Mouse (Mus musculus) CD4-positive, CD25-positive, alpha-beta regulatory T cell, adult 2 months (primary cell): ENCODE data around the gene Gm11096.

Source experiments
- DNase-seq: peaks from one replicate; pipeline ENCODE4 v3.0.0-alpha.2; 2012; ENCODE audit warnings: low read depth, low spot score

The Gm11096 gene

DNA sequence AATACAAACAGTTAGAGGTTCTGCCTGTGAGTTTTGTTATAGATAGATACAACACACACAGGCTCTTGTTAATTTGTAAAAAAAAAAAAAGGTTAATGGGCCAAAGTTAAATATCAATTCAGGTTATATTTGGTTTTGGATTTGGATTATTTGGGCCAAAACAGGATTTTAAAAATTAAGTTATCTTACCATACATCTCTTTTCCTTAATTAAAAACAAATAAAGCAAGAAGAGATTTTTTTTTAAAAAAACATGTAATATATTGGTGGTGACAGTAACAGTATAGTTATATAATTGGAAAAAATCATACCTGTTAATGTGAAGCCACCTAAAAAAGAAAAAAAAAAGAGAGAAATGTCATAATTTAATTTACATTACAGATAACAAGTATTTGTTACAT lies at the start of gene Gm11096:
Gene Gm11096, plus strand, starts transcription at position 301 of the 400 bp plus-strand sequence.
- DNase-seq, result no peak

DNA sequence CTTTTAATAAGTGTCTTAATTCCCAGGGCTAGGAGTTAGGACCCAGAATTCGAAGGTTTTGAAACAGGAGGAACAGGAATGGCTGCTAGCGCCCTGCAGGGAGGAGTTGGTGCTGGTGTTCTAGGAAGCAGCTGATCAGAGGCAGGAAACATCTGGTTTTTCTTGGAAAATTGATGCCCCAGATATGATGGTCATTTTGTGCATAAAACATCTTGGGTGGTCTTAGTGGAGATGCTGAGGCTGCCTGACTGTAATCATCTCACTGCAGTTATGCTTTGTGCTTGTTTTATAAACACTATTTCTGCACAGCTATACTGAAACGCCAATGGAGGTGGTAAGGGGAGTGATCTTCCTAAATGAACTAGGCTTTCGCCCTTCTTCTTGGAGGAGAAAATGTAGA lies 48.5 kb upstream of the Gm11096 start:
- no peak for DNase-seq

DNA sequence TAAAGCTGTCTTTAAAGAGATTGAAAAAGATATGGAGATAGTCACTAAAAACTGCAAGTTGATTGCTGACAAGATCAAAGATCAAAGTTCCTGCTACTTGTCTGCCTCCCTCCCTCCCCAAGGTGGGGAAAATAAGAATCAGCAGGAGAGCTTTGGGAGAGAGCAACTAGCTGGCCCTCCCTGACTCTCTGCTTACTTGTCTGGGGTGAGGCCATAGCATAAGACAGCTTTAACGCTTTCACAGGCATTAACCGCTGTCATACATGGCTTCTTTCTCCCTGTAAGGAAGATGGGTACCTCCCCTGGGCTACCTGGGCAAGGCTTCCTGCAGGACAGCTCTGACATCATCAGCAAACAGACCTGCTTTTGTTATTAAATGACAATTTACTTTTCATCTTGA lies 47.4 kb upstream of the Gm11096 start:
- DNase-seq, result no peak

DNA sequence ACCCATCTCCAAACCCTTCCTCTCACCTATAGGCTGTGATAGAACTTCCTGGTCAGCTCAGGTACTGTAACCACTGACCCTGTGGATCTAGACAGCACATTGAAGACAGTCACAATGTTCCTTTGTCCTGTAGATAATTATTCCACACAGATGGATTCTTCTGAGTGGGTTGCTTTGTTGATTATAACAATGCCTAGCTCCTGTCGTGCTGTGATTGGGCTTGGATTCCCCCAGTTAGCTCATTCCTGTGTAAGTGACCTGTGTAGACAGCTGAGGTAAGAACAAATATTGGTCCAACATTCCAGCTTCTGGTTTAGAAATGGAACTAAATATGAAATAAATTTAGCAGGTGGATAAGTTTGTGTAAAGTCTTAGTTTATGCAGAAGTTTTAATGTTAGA lies 44.1 kb upstream of the Gm11096 start:
- DNase-seq, result no peak

DNA sequence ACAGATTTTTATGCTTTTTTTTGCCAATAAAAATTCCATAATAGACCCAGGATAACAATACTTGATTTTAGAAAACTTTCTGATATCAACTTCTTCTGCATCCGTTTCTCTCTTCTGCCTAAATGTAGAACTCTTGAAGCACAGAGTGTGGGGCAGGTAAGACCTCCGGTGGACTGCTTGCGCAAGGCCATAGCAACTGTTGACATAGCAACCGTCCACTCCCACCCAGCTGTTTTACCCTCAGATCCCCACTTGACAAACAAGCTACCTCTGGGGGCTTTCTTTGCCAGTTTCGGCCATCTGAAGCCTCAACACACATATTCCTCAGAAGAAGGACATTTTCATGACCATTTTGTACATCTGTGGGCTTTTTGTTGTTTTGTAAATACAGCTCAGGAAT lies 41.2 kb upstream of the Gm11096 start:
- no peak for DNase-seq

DNA sequence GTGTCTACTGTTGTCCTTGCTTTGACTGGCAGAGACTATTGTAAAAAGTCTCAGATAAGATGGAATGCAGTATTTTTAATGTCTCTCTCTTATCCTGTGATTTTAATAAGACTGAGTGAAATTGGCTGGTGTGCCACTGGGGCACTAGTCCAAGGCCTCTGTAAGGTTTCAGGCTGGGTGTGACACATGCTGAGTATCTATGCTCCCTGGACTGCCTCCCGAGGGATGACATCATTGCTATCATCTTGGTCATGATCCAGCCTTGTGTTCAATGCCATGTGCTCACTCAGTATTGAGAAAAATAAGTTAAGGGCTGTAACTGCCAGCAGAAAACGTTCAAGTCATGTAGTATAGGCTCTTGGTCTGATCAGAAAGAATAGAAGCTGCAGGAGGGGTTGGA lies 38.9 kb upstream of the Gm11096 start:
- no peak for DNase-seq

DNA sequence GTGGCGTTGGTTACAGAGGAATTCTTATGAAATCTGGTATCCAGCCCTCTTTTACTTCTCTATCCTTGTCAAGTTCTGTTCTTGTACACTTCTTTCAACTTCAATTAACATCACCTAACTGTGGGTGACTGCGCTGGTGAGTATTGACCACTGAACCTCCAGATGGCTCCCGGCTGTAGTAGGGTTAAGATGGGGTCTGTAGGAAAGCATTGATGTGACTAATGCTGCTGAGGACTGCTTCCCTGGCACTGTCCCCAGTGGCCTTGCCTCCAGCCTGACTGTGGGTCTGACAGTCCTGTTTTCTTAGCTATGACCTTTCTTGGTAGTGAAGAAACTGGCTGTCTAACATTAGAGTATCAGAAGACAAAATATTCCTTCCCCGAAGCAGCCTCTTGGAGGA lies 38.4 kb upstream of the Gm11096 start:
- no peak for DNase-seq

DNA sequence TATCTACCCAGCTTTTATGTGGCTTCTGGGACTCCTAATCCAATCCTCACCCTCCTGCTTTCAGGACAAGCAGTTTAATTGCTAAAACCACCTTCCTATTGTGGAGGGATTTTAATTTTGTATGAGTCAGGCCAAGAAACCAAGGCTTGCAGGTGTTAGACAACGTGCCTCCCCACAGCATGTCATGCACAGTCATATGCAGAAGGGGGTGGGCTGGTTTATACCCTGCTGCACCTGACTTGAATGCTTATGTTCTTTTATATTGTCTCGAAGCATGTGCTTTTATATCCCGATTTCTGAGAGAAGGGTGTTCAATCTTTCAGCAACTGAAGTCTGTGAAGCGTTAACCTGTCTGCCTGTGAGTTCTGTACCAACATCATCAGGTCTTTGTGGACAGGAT lies 37.3 kb upstream of the Gm11096 start:
- DNase-seq, result no peak

DNA sequence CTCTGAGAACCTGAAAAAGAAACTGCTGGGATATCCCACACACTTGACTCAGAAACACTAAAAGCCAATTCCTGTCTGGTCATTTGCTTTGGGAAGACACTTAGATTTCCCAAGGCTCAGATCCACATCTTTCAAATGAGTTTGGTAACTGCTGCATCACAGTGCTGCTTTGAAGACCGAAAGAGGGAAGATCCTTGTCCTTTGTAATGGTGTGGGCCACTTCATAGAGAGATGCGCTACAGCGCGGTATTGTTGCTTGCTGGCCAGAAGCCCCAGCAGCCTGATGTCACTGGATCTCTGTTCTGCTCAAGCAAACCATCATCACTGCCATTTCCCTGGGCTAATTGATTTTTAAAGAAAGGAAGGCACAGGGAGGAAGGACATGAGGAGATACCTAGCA lies 28.8 kb upstream of the Gm11096 start:
- DNase-seq, result no peak

DNA sequence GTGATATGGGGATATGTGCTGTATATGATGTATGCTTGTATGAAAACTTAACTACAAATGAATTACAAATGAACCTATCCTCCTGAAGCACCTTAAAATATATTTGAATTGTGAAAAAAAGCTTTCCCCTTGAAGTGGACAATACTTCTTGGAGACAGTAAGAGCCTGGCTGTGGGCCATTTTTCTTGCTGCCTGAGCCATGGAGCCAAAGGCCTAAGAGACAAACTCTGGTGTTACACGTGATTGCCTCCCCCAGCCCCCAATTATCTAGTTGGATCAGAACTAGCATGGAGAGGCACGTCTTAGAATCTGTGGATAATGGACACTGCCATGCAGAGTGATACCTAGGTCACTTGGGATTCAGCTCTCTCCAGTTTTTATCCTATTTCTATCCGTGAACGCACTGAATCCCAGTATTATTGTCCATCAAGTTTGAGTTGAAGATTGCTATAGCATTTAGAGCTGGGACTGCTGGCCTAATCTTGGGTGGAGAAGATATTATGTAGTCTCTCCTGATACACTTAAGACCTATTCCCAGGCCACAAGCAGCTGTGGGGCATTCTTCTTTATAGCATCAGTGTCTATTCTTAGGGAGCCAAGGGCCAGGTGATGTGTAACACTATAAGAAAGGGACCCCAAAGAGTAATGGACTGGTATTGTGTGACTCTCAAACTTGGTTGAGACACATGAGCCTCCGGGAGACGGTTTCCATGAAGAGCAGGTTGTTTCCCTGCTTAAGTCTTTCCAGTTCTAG lies 25.0 kb upstream of the Gm11096 start:
- no peak for DNase-seq

DNA sequence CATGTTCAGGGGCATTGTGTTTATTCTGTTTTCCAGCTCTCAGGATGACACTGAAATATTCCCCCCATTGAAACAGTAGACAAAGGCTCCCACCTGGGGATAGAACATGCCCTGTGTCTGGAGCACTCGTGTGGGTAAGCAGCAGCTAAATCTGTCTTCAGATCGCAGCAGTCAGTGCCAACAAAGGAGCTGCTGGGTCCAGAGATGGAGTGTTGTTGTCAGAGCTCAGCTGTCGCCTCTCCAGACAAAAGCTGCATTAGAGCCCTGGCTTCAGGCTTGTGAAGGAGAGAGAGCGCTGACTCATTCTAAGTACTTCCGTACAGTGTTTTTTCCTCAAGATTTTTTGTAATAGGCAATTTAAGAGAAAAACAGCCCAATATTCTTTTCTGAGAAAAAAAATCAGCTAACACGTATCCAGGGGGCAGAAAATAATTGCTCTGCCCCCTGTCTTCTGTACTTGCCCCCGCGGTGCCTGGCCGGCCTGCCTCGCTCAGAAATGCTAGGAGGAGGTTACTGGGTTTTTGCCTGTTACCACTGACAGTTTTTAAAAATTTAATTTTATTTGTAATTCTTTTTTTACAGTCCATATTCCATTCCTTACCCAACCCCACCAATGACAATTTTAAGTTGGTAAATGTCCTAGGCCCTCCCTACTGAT lies 21.6 kb upstream of the Gm11096 start:
- DNase-seq, result no peak

DNA sequence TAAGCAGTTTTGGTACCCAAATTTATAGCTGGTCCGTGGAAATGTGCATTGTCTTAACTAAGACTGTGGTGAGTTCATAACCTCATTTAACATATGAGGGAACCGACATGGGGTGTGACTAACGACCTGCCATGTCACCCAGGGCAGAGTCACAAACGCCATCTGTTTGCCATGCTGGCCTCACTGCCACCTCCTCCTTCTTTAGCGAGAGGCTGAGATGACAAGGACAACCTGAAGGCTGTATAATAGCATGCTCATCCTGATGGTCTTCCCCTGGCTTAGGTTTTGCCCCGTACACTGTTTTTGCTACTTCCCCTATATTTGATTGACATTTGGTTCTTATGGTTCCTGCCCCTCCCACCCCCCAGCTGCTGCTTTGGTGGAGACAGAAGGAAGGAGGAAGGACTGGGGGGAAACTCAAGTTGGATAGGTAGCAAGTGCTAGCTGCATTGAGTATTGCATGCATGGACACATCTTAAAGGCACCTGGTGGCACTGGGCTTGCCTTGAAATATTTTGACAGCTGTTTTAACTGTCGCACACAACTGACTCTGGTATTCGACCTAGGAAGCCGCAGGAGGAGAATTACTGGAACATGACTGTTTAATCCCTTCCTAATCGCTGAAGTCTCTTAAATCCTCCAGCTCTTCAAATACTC lies 17.2 kb upstream of the Gm11096 start:
- DNase-seq, result no peak

DNA sequence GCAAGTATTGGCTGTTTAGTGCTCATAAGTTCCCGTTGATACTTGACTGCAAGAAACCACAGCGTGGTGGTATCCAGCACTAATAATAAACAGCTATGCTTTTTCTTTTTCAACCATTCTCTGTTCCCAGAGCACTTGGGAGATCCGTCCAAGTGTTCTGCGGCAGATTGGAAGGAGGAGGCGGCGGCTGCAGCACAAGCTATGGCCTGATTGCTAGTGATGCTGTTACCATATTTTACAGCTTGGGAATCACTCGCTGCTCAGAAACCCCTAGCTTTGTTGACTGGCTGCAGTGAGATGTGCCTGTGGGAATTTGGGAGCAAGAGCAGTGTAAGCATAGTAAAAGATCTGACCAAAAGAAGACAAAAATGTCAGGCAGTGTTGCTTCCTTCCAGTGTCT lies 14.3 kb upstream of the Gm11096 start:
- no peak for DNase-seq

DNA sequence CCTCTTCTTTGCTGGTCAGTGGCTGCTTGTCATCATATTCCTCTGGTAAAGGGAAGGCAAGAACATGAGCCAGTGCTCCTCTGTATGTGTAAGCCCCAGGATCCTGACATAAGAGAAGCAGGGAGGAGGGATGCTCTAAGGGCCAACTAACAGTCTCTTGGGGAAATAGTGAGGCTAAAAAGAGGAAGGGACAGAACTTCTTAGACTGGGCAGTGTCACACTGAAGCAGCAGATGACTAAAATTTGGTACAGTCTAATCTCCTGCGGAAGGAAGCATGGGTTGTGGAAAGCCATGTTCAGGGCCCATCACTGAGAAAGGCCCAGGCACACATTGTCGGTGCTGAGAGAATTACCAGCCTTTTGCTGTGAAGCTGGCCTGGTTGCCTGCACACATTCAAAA lies 8.8 kb upstream of the Gm11096 start:
- DNase-seq, result no peak

DNA sequence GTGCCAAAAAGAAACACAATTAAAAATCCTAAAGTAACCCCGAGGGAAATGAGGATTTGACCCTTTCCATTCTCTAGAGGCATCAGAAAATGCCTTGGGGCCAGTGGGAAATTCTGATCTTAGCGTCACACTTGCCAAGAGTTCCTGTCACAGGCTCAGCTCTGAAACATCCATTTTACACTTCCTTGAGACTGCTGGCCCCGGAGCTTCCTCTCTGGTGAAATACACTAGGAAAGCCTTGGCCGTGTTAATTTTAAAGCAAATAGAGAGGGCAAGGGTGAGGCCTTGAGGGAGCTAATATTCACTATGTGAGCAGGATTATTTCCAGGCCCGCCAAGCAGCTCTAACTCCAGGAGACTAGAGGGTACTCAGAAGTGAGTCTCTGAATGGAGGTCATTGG lies 8.4 kb upstream of the Gm11096 start:
- DNase-seq, result no peak

DNA sequence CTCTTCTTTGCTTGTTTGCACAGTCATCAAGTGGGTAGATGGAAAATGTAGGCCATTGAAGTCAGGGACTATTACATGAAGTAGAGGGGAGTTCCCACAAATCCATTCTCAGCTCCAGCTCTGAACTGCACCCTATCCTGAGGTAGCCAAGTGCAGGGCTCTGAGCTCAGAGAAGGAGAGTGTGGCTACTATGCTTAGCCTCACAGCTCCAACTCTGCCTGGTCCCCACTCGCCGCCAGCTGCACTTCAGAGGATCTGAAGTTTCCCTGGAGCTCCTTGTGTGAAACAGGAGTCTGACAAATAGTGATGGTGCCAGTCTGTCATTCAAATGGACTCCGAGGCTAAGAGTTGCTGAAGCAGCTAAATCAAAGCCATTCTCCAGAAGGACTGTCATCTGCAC lies 13.7 kb downstream of the Gm11096 start:
- DNase-seq, result no peak

DNA sequence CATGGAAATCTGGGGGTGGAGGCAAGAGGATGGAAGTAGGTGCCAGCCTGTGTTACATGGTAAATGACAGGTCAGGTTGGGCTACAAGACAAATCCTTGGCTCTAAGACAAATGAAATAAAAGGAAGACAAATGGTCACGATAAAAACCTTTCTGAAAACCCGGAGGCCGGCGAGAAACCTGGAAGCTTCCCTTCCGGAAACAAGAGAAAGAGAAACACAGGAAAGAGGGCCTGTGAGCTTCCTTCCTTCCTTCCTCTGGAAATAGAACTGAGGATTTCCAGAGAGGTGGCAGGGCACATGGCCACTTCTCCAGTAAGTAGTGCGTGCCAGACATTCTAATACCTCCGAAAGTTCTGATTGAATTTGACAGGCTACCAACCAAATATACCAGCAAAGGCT lies 14.4 kb downstream of the Gm11096 start:
- DNase-seq, result no peak

DNA sequence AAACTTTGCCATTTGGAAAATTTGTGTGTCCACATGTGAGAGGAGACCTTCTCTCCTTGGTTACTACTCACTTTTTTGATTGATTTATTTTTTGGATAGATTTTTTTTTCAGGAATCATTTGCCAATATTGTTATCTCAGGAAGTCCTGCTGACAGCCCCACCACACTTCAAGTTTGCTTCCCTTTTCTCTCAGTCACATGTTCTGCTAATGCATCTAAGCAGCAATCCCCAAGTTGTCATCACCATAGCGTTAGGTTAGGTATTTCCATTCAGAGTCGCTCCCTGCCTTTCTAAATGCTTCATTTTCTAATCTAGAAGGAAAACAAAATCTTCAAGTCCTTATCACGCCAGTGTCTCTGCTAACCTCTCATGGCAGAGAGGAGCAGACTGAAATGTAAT lies 17.8 kb downstream of the Gm11096 start:
- DNase-seq, result no peak

DNA sequence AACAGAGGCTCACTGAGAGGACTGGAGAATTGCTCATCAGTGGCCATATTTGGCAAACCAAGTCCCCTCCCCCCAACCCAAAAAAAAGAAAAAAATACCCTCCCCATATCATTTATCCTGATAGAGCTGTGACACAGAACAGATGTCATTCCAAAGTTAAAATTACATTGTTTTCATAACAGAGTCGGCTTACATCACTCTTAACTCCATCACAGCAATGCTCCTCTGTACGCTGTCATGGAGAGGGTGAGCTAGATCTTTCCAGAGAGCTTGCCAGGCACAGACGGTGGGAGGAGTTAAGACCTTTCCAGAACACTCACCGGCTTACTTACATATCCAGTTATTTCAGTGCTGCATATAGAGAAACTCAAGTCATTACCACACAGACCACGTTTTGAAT lies 27.4 kb downstream of the Gm11096 start:
- no peak for DNase-seq

DNA sequence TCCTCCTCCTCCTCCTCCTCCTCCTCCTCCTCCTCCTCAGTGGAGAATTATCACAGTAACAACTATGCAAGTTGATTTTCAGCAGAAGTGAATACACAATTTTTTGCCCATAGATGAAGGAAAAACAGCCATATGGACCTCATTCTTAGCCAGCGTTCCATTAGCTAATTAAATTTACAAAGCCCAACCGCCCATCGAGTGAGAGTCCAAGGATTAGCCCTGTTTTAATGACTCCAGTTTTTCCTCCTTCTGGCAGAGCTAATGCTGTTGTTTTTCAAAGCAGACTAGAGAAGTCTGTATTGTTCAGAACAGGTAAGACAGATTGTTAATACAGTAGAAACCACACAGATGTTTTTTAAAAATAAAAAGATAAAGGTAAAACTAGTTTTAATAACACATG lies 31.8 kb downstream of the Gm11096 start:
- DNase-seq, result no peak

DNA sequence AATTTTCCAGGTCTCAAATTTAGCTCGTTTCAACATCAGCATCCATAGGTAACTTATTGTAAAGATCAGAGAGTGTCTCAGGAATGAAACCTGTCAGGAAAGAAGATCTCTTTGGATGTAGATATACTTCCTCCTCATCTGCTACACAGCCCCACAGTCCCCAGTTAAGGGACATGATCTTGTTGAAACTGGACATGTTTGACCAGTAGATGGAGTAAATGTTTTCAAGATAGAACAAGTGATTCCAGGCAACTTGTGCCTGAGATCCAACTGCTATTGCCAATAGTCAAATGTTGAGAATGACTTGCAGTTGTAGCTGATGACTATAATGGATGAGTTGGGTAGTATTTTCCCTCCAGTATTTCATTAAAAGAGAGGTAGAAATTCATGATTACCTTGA lies 35.9 kb downstream of the Gm11096 start:
- no peak for DNase-seq

DNA sequence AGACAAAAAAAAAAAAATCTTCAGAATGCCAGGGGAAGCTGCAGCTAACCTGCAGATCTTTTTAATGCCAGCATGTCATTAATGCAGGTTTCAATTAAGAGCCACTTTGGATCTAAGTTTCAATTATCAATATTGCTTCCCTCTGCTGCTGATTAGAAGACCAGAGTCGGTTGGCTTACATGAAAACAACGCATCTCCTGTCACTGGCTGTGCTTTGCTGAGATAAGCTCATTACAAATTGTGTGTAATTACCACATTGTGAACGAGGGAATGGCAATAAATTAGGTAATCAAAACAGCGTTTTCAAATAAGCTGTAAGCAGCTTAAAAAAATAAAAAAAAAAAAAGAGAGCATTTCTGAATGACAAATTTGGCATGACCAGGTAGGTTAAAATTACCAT lies 38.2 kb downstream of the Gm11096 start:
- no peak for DNase-seq
